Mouse (Mus musculus) small intestine, adult 2 months (tissue): ENCODE results near the gene Gper1.

Source experiments
- CTCF ChIP-seq: fragments of 200-500 bp; IDR thresholded peaks from 2 replicates; pipeline ENCODE4 v1.5.1; 2012; ENCODE audit warnings: low read depth, mild to moderate bottlenecking, control low read depth, inconsistent platforms, low read length, moderate library complexity, mixed read lengths; ENCODE audit not compliant: insufficient replicate concordance, insufficient read length; ENCODE audit errors: extremely low read depth
- POLR2A ChIP-seq: fragments of 200-500 bp; IDR thresholded peaks from 2 replicates; pipeline ENCODE4 v1.6.1; 2012; ENCODE audit warnings: low read depth, mild to moderate bottlenecking, control low read depth, inconsistent platforms, low read length, moderate library complexity

- TF ChIP-seq POLR2A: no peak
- TF ChIP-seq CTCF: no peak
These were observed 23.0 kb upstream of the Gper1 start for GRCm38 (mm10) chr5:139399991-139400390.
